Mouse (Mus musculus): Measurements from ENCODE around the gene Rad54l. TPM values are rescaled to one million over a fixed set of nuclear protein-coding genes. Genes with fewer than 3 reads are reported as not detected.

The Rad54l gene
- total and polyA plus RNA-seq, 3 experiments = 22.8 to 53.3 (median 28.8) TPM

GRCm38 (mm10) chr4:116123602-116124519, at the start of gene Rad54l, which contains the start of gene Pomgnt1 (continued):
- no peak for TF ChIP-seq ZC3H11A (IDR thresholded peaks at IDR 0.05; ENCODE audit: low read depth, low read length)

GRCm38 (mm10) chr4:116173072-116173471, 49.6 kb upstream of the Rad54l start, which contains the start of the genes 1700042G07Rik and Gm49337:
Gene 1700042G07Rik, plus strand, starts transcription at chr4:116173372.
Gene Gm49337, plus strand, starts transcription at chr4:116173384.
- H3K9me3 ChIP-seq (replicated peaks; ENCODE audit: low read length) = no peaks in the 10 kb centered on the region
- no peaks in the 10 kb centered on the region for H3K27me3 ChIP-seq (replicated peaks)
- no peak for DNase-seq (ENCODE audit: extremely low read depth)
- no peak within 1 kb of the TSS for H3K27ac ChIP-seq (ENCODE audit: insufficient read depth, low read depth)
- in situ Hi-C loops (cut with MboI; ENCODE audit: low pct_ligation_motif_present, low pct_unique_long_range_greater_than_20kb, low sequenced_read_pairs) = loop anchor here (5.0 to 25.0 kb wide), 3 partner anchors 94 to 639 kb away; partner anchors contain the start of genes Hpdl, Mutyh and Toe1
- H3K4me2 ChIP-seq (ENCODE audit: insufficient read depth, low read depth, poor library complexity, severe bottlenecking) = no peak within 1 kb of the TSS
- H3K9ac ChIP-seq (ENCODE audit: insufficient read depth, low read depth) = no peak within 1 kb of the TSS
- dilution Hi-C loops (cut with MboI; ENCODE audit: extremely low pct_ligation_motif_present, extremely low pct_unique_long_range_greater_than_20kb, low sequenced_read_pairs) = no loop called here
- peaks cover 21 to 39% of the 10 kb centered on the region in 2 experiments for H3K4me1 ChIP-seq (ENCODE audit: control insufficient read depth in 1 of 2, insufficient read depth in 2 of 2)
- no peaks in the 10 kb centered on the region for H3K36me3 ChIP-seq (replicated peaks in 1 of 2; ENCODE audit: control insufficient read depth in 1 of 2, insufficient read depth in 1 of 2, low read length in 1 of 2)
- no peak for TF ChIP-seq SIN3A (IDR thresholded peaks at IDR 0.05; ENCODE audit: low read length)
- TF ChIP-seq CHD2 (IDR thresholded peaks at IDR 0.05; ENCODE audit: low read length) = no peak
- TF ChIP-seq USF1 (IDR thresholded peaks at IDR 0.05; ENCODE audit: low read depth, low read length) = no peak
- TF ChIP-seq MXI1 (IDR thresholded peaks at IDR 0.05; ENCODE audit: low read depth, low read length) = no peak
- no peak for TF ChIP-seq MAFK (IDR thresholded peaks at IDR 0.05; ENCODE audit: insufficient replicate concordance, low read length)
- no peak for TF ChIP-seq NRF1 (IDR thresholded peaks at IDR 0.05; ENCODE audit: low read depth, low read length)
- no peak for TF ChIP-seq MEF2A (IDR thresholded peaks at IDR 0.05; ENCODE audit: borderline replicate concordance, low read depth, low read length)
- no peak for TF ChIP-seq RCOR1 (conservative IDR thresholded peaks at IDR 0.05; ENCODE audit: low read depth, low read length)
- no peak within 1 kb of the TSS for H3K4me3 ChIP-seq (replicated peaks in 1 of 3; ENCODE audit: low read depth in 2 of 3, low read length in 2 of 3, poor library complexity in 1 of 3)
- no peaks in the 10 kb centered on the region for H3K79me2 ChIP-seq (replicated peaks; ENCODE audit: control insufficient read depth, extremely low read depth, insufficient read depth, poor library complexity, severe bottlenecking)

GRCm38 (mm10) chr4:116169353-116169672, 45.8 kb upstream of the Rad54l start:
- Histone ChIP-seq H3K9me3 (replicated peaks; ENCODE audit: low read length) (no peaks in the 10 kb centered on the region), H3K4me1 (ENCODE audit: control insufficient read depth in 1 of 2, insufficient read depth in 2 of 2) (peaks cover 7 to 25% of the 10 kb centered on the region in 2 experiments), H3K9ac (ENCODE audit: insufficient read depth, low read depth) (no peak overlapping the region), H3K36me3 (replicated peaks in 1 of 2; ENCODE audit: control insufficient read depth in 1 of 2, insufficient read depth in 1 of 2, low read length in 1 of 2) (no peaks in the 10 kb centered on the region), H3K4me2 (ENCODE audit: insufficient read depth, low read depth, poor library complexity, severe bottlenecking) (no peak overlapping the region), H3K27ac (ENCODE audit: insufficient read depth, low read depth) (no peak overlapping the region), H3K4me3 (replicated peaks in 1 of 3; ENCODE audit: low read depth in 2 of 3, low read length in 2 of 3, poor library complexity in 1 of 3) (no peak overlapping the region), H3K27me3 (replicated peaks) (no peaks in the 10 kb centered on the region), H3K79me2 (replicated peaks; ENCODE audit: control insufficient read depth, extremely low read depth, insufficient read depth, poor library complexity, severe bottlenecking) (no peaks in the 10 kb centered on the region)
- DNase-seq (ENCODE audit: extremely low read depth) = no peak
- in situ Hi-C loops (cut with MboI; ENCODE audit: low pct_ligation_motif_present, low pct_unique_long_range_greater_than_20kb, low sequenced_read_pairs) (loop anchor here (25.0 kb wide), 2 partner anchors 168 to 643 kb away; partner anchors contain the start of genes Hpdl, Mutyh and Toe1), dilution Hi-C loops (cut with MboI; ENCODE audit: extremely low pct_ligation_motif_present, extremely low pct_unique_long_range_greater_than_20kb, low sequenced_read_pairs) (no loop called here)
- TF ChIP-seq MEF2A (IDR thresholded peaks at IDR 0.05; ENCODE audit: borderline replicate concordance, low read depth, low read length) (no peak), JUN (IDR thresholded peaks at IDR 0.05; ENCODE audit: insufficient read depth, low read depth, low read length) (no peak), MAX (IDR thresholded peaks at IDR 0.05; ENCODE audit: low read length) (no peak), ETS1 (conservative IDR thresholded peaks at IDR 0.05; ENCODE audit: low read depth, low read length) (no peak), HCFC1 (IDR thresholded peaks at IDR 0.05; ENCODE audit: low read depth, low read length) (no peak), USF2 (conservative IDR thresholded peaks at IDR 0.05; ENCODE audit: low read depth, low read length) (no peak), USF1 (IDR thresholded peaks at IDR 0.05; ENCODE audit: low read depth, low read length) (no peak), NRF1 (IDR thresholded peaks at IDR 0.05; ENCODE audit: low read depth, low read length) (no peak), CHD1 (IDR thresholded peaks at IDR 0.05; ENCODE audit: low read depth, low read length) (no peak), ZC3H11A (IDR thresholded peaks at IDR 0.05; ENCODE audit: low read depth, low read length) (no peak), GABPA (IDR thresholded peaks at IDR 0.05; ENCODE audit: insufficient replicate concordance, low read depth, low read length) (no peak)

Data from CH12.LX (cell line).